Mouse (Mus musculus): ENCODE results near the gene Ginm1. TPM values are rescaled to one million over a fixed set of nuclear protein-coding genes. Genes with fewer than 3 reads are reported as not detected.
A peak's percentile ranks its signal among the peaks of the same experiment; 100 is the strongest.
"Not testable (repeated sequence)": the region's sequence is repeated elsewhere in the genome, so short reads cannot be mapped to it uniquely, and the experiment has no call there.

Gene Ginm1
- polyA plus RNA-seq, 1 experiment, result 26.4 TPM

GRCm38 (mm10) chr10:7772346-7772745 is 20.3 kb downstream of the Ginm1 start:
- TF ChIP-seq CTCF (IDR thresholded peaks at IDR 0.05; ENCODE audit: borderline replicate concordance, extremely low read depth, insufficient read depth, insufficient read length) (no peak), POLR2A (IDR thresholded peaks at IDR 0.05; ENCODE audit: borderline replicate concordance, extremely low read depth, insufficient read depth, insufficient read length, poor library complexity, severe bottlenecking) (no peak)
- DNase-seq (ENCODE audit: low read depth), result no peak

GRCm38 (mm10) chr10:7757544-7757943 is 35.1 kb downstream of the Ginm1 start:
- TF ChIP-seq POLR2A (IDR thresholded peaks at IDR 0.05; ENCODE audit: borderline replicate concordance, extremely low read depth, insufficient read depth, insufficient read length, poor library complexity, severe bottlenecking) (no peak), CTCF (IDR thresholded peaks at IDR 0.05; ENCODE audit: borderline replicate concordance, extremely low read depth, insufficient read depth, insufficient read length) (no peak)
- no peak for DNase-seq (ENCODE audit: low read depth)

GRCm38 (mm10) chr10:7748752-7749151 is 43.9 kb downstream of the Ginm1 start:
- no peak for TF ChIP-seq CTCF (IDR thresholded peaks at IDR 0.05; ENCODE audit: borderline replicate concordance, extremely low read depth, insufficient read depth, insufficient read length)
- no peak for TF ChIP-seq POLR2A (IDR thresholded peaks at IDR 0.05; ENCODE audit: borderline replicate concordance, extremely low read depth, insufficient read depth, insufficient read length, poor library complexity, severe bottlenecking)
- no peak for DNase-seq (ENCODE audit: low read depth)

- DNase-seq (ENCODE audit: low read depth), result not testable (repeated sequence)
Measured at GRCm38 (mm10) chr10:7745528-7745927, 47.1 kb downstream of the Ginm1 start.

GRCm38 (mm10) chr10:7737914-7738313 is 54.7 kb downstream of the Ginm1 start:
- DNase-seq (ENCODE audit: low read depth), result no peak
- TF ChIP-seq CTCF (IDR thresholded peaks at IDR 0.05; ENCODE audit: borderline replicate concordance, extremely low read depth, insufficient read depth, insufficient read length) (no peak), POLR2A (IDR thresholded peaks at IDR 0.05; ENCODE audit: borderline replicate concordance, extremely low read depth, insufficient read depth, insufficient read length, poor library complexity, severe bottlenecking) (no peak)

GRCm38 (mm10) chr10:7737122-7737521 is 55.5 kb downstream of the Ginm1 start:
- DNase-seq (ENCODE audit: low read depth), result peak; percentile 3
- TF ChIP-seq CTCF (IDR thresholded peaks at IDR 0.05; ENCODE audit: borderline replicate concordance, extremely low read depth, insufficient read depth, insufficient read length) (no peak), POLR2A (IDR thresholded peaks at IDR 0.05; ENCODE audit: borderline replicate concordance, extremely low read depth, insufficient read depth, insufficient read length, poor library complexity, severe bottlenecking) (no peak)

- TF ChIP-seq CTCF (IDR thresholded peaks at IDR 0.05; ENCODE audit: borderline replicate concordance, extremely low read depth, insufficient read depth, insufficient read length) (no peak), POLR2A (IDR thresholded peaks at IDR 0.05; ENCODE audit: borderline replicate concordance, extremely low read depth, insufficient read depth, insufficient read length, poor library complexity, severe bottlenecking) (no peak)
- no peak for DNase-seq (ENCODE audit: low read depth)
Measured at GRCm38 (mm10) chr10:7731582-7731981, 61.0 kb downstream of the Ginm1 start.

- TF ChIP-seq POLR2A (IDR thresholded peaks at IDR 0.05; ENCODE audit: borderline replicate concordance, extremely low read depth, insufficient read depth, insufficient read length, poor library complexity, severe bottlenecking) (no peak), CTCF (IDR thresholded peaks at IDR 0.05; ENCODE audit: borderline replicate concordance, extremely low read depth, insufficient read depth, insufficient read length) (no peak)
- DNase-seq (ENCODE audit: low read depth), result no peak
Measured at GRCm38 (mm10) chr10:7727011-7727410, 65.6 kb downstream of the Ginm1 start.

GRCm38 (mm10) chr10:7726501-7726812 is 66.2 kb downstream of the Ginm1 start:
- no peak for DNase-seq (ENCODE audit: low read depth)

GRCm38 (mm10) chr10:7725751-7726500 is 66.7 kb downstream of the Ginm1 start, which contains the start of gene Katna1:
Gene Katna1, plus strand, starts transcription at chr10:7726000.
- TF ChIP-seq POLR2A (IDR thresholded peaks at IDR 0.05; ENCODE audit: borderline replicate concordance, extremely low read depth, insufficient read depth, insufficient read length, poor library complexity, severe bottlenecking), result peak; percentile 69; the same call in 1 of the 2 replicates
- TF ChIP-seq CTCF (IDR thresholded peaks at IDR 0.05; ENCODE audit: borderline replicate concordance, extremely low read depth, insufficient read depth, insufficient read length), result no peak
- peak; percentile 97 for DNase-seq (ENCODE audit: low read depth)

More at GRCm38 (mm10) chr10:7726501-7726812, 66.2 kb downstream of the Ginm1 start:
- TF ChIP-seq CTCF (IDR thresholded peaks at IDR 0.05; ENCODE audit: borderline replicate concordance, extremely low read depth, insufficient read depth, insufficient read length) (no peak), POLR2A (IDR thresholded peaks at IDR 0.05; ENCODE audit: borderline replicate concordance, extremely low read depth, insufficient read depth, insufficient read length, poor library complexity, severe bottlenecking) (no peak)

Other genes with a start within 250 kb of the Ginm1 start
- 51.2 and 59.9 TPM in 2 replicates for gene Lrp11, start 203.0 kb downstream of the Ginm1 start, polyA plus RNA-seq (2012; rRNA removed)
- gene Nup43, start 125.3 kb downstream of the Ginm1 start, polyA plus RNA-seq (2012; rRNA removed), result 25.2 and 35.0 TPM in 2 replicates
- gene Pcmt1, start 111.7 kb downstream of the Ginm1 start, polyA plus RNA-seq (2012; rRNA removed), result 76.2 and 79.2 TPM in 2 replicates
- 26.6 and 32.1 TPM in 2 replicates for gene Lats1, start 111.6 kb downstream of the Ginm1 start, polyA plus RNA-seq (2012; rRNA removed)
- 13.6 and 17.5 TPM in 2 replicates for gene Katna1, start 66.8 kb downstream of the Ginm1 start, polyA plus RNA-seq (2012; rRNA removed)
- gene Ppil4, start 67 bp upstream of the Ginm1 start, polyA plus RNA-seq (2012; rRNA removed), result 17.4 and 26.0 TPM in 2 replicates
- 0.11 and 0.15 TPM in 2 replicates for gene Zc3h12d, start 39.6 kb upstream of the Ginm1 start, polyA plus RNA-seq (2012; rRNA removed)
- gene Tab2, start 163.4 kb upstream of the Ginm1 start, polyA plus RNA-seq (2012; rRNA removed), result 41.6 and 61.3 TPM in 2 replicates